Mouse (Mus musculus) heart, embryonic 15.5 days (tissue): Measurements from ENCODE around the gene Tmem132c. TPM values are rescaled to one million over a fixed set of nuclear protein-coding genes. Genes with fewer than 3 reads are reported as not detected.

Experiments
- ATAC-seq: fragments of 200-750 bp; cut with Nextera tagmentation; replicated peaks from 2 replicates; pipeline ENCODE4 v1.8.0; 2017; ENCODE audit warnings: low read depth, moderate TSS enrichment; ENCODE audit not compliant: insufficient number of reproducible peaks, insufficient read depth, low FRiP score
- H3K27ac ChIP-seq: fragments of 300-500 bp; sonication (generic); 2 replicates; pipeline ENCODE4 v1.5.1; 2015; ENCODE audit warnings: mild to moderate bottlenecking, inconsistent platforms
- H3K27me3 ChIP-seq: fragments of 300-500 bp; sonication (generic); 2 replicates; pipeline ENCODE4 v1.6.1; 2015; ENCODE audit warnings: inconsistent platforms
- H3K36me3 ChIP-seq: fragments of 300-500 bp; sonication (generic); 2 replicates; pipeline ENCODE4 v1.6.1; 2015; ENCODE audit warnings: mild to moderate bottlenecking, inconsistent platforms
- H3K4me1 ChIP-seq: fragments of 300-500 bp; sonication (generic); replicated peaks from 2 replicates; pipeline ENCODE4 v1.6.1; 2015; ENCODE audit warnings: inconsistent platforms
- H3K4me2 ChIP-seq: fragments of 300-500 bp; sonication (generic); 2 replicates; pipeline ENCODE4 v1.6.1; 2015; ENCODE audit warnings: inconsistent platforms, mild to moderate bottlenecking, moderate library complexity
- H3K4me3 ChIP-seq: fragments of 300-500 bp; sonication (generic); 2 replicates; pipeline ENCODE4 v1.5.1; 2015; ENCODE audit warnings: mild to moderate bottlenecking, inconsistent platforms
- H3K9ac ChIP-seq: fragments of 300-500 bp; sonication (generic); 2 replicates; pipeline ENCODE4 v1.6.1; 2015; ENCODE audit warnings: mild to moderate bottlenecking, inconsistent platforms
- H3K9me3 ChIP-seq: fragments of 300-500 bp; sonication (generic); replicated peaks from 2 replicates; pipeline ENCODE4 v1.6.1; 2016; ENCODE audit warnings: inconsistent platforms
- WGBS: fragments of 180-500 bp; shearing (Covaris S2); methylation state at CpG from one replicate; pipeline ENCODE4 v1.1.7; 2015; ENCODE audit warnings: mixed read lengths; 5-methylcytosine and 5-hydroxymethylcytosine counted together
- polyA plus RNA-seq: library from polyadenylated mRNA; unstranded; fragments of >200 nt; fragmentation: Nextera tagmentation; extraction: Ambion mirVana; gene quantifications from 2 replicates; pipeline ENCODE4 v1.2.1, GENCODE M21; 2015

The Tmem132c gene
- polyA plus RNA-seq, 1 experiment from 2014 or later, result 1.5 TPM

- H3K9ac ChIP-seq, result peak overlapping the region; percentile 18; the same call in 1 of the 2 replicates
- no peak overlapping the region for H3K4me3 ChIP-seq
- H3K9me3 ChIP-seq, result no peaks in the 10 kb centered on the region
- H3K36me3 ChIP-seq, result peaks cover 14% of the 10 kb centered on the region; the same call in 1 of the 2 replicates
- peak overlapping the region; percentile 70 for H3K27ac ChIP-seq
- 49% methylated on average over 6 of the region's 6 CpGs for WGBS
- H3K4me1 ChIP-seq, result peaks cover 69% of the 10 kb centered on the region
- H3K27me3 ChIP-seq, result no peaks in the 10 kb centered on the region
- H3K4me2 ChIP-seq, result peak overlapping the region; percentile 31
- peak; percentile 63; the same call in 1 of the 2 replicates for ATAC-seq
These were observed 369.3 kb downstream of the Tmem132c start for GRCm38 (mm10) chr5:127610787-127611509.

GRCm38 (mm10) chr5:127611881-127612280, 370.3 kb downstream of the Tmem132c start:
- peak overlapping the region; percentile 31; the same call in 1 of the 2 replicates for H3K4me2 ChIP-seq
- no peak overlapping the region for H3K4me3 ChIP-seq
- H3K27me3 ChIP-seq, result no peaks in the 10 kb centered on the region
- peak overlapping the region; percentile 70 for H3K27ac ChIP-seq
- H3K9ac ChIP-seq, result no peak overlapping the region
- no peak for ATAC-seq
- 45% methylated on average over 1 of the region's 1 CpGs for WGBS
- H3K9me3 ChIP-seq, result no peaks in the 10 kb centered on the region
- H3K4me1 ChIP-seq, result peaks cover 74% of the 10 kb centered on the region
- peaks cover 10% of the 10 kb centered on the region; the same call in 1 of the 2 replicates for H3K36me3 ChIP-seq

GRCm38 (mm10) chr5:127612397-127612796, 370.8 kb downstream of the Tmem132c start:
- WGBS, result 95% methylated on average over 6 of the region's 6 CpGs
- H3K4me1 ChIP-seq, result peaks cover 74% of the 10 kb centered on the region
- no peak overlapping the region for H3K4me2 ChIP-seq
- H3K4me3 ChIP-seq, result no peak overlapping the region
- H3K27me3 ChIP-seq, result no peaks in the 10 kb centered on the region
- ATAC-seq, result no peak
- H3K27ac ChIP-seq, result no peak overlapping the region
- peaks cover 6% of the 10 kb centered on the region; the same call in 1 of the 2 replicates for H3K36me3 ChIP-seq
- no peaks in the 10 kb centered on the region for H3K9me3 ChIP-seq
- H3K9ac ChIP-seq, result no peak overlapping the region
